8 mouse cellular contexts compared by ENCODE assay signal in the genomic region with DNA sequence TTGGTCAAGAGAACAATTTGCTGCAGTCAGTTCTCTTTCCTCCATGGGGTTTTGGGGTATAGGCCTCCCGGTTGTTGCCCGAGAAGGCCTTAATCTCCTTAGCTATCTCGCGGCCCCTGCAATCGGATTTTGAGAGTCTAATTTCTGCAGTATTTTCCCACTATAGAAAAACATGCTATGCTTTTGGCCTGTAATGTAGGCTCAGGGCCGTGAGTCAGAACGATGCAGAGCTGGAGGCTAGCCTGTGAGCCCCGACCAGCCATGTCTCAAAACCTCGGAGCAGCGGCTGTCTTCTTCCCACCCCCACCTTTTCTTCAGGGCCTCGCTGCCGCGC. TPM values are rescaled to one million over a fixed set of nuclear protein-coding genes. Genes with fewer than 3 reads are reported as not detected.
DNase-seq lines count a peak whose midpoint lies in the region; ATAC-seq and TF ChIP-seq lines count a peak whose summit lies in the region.

No protein-coding gene starts in this region.

- H3K27me3 ChIP-seq in thymus, adult 2 months (ENCODE audit: control insufficient read depth, insufficient read depth, low read length), result no peaks in the 10 kb centered on the region
- H3K27me3 ChIP-seq in liver, embryonic 12.5 days (replicated peaks), result no peaks in the 10 kb centered on the region

- TF ChIP-seq POLR2A in thymus, adult 2 months (IDR thresholded peaks at IDR 0.05; ENCODE audit: control insufficient read depth, extremely low read depth, insufficient read depth, low read length, poor library complexity), result no peak

- no peaks in the 10 kb centered on the region for H3K36me3 ChIP-seq in thymus, adult 2 months (ENCODE audit: control insufficient read depth, insufficient read depth, low read length)
- H3K36me3 ChIP-seq in liver, embryonic 12.5 days, result peaks cover 28% of the 10 kb centered on the region

- no peaks in the 10 kb centered on the region for H3K9me3 ChIP-seq in liver, embryonic 12.5 days (replicated peaks)

- H3K4me1 ChIP-seq in thymus, adult 2 months (replicated peaks; ENCODE audit: control insufficient read depth, insufficient read depth, low read length), result peaks cover 17% of the 10 kb centered on the region
- peaks cover 61% of the 10 kb centered on the region for H3K4me1 ChIP-seq in liver, embryonic 12.5 days

- H3K27ac ChIP-seq in thymus, adult 2 months (ENCODE audit: control insufficient read depth, insufficient read depth, low read length), result peak overlapping the region; percentile 1; the same call in 1 of the 2 replicates
- peak overlapping the region; percentile 97 for H3K27ac ChIP-seq in liver, embryonic 12.5 days

- H3K4me2 ChIP-seq in liver, embryonic 12.5 days, result peak overlapping the region; percentile 91

- H3K4me3 ChIP-seq in thymus, adult 2 months (ENCODE audit: control insufficient read depth, insufficient read depth, low read length), result peak overlapping the region; percentile 79
- peak overlapping the region; percentile 93 for H3K4me3 ChIP-seq in liver, embryonic 12.5 days

- DNase-seq in gastrocnemius, adult 18-20 months (ENCODE audit: low spot score), result peak; percentile 37
- DNase-seq in gastrocnemius, postnatal 36 days, result no peak
- DNase-seq in thymus, adult 2 months, result no peak
- no peak for DNase-seq in thymus, adult 18-20 months
- DNase-seq in urinary bladder, adult 18-20 months (ENCODE audit: low spot score in 2 of 2), result no peak
- DNase-seq in thymus, postnatal 36 days, result no peak

- intact Hi-C loops in gastrocnemius, postnatal 36 days (cut with DNase I), result loop anchor here (10.0 kb wide), 1 partner anchor 207 kb away; no protein-coding TSS in a partner anchor

- peak overlapping the region; percentile 97 for H3K9ac ChIP-seq in liver, embryonic 12.5 days

- no peak for TF ChIP-seq CTCF in thymus, adult 2 months (IDR thresholded peaks at IDR 0.05; ENCODE audit: borderline replicate concordance, control insufficient read depth, extremely low read depth, insufficient read depth, low read length, poor library complexity)

- 9% methylated on average over 13 of the region's 13 CpGs for WGBS in thymus, adult 2 months
- WGBS in liver, embryonic 12.5 days (ENCODE audit: insufficient replicate concordance), result 0% methylated on average over 13 of the region's 13 CpGs

- ATAC-seq in liver, embryonic 12.5 days, result no peak
- ATAC-seq in CD4-positive, CD25-positive, alpha-beta regulatory T cell, adult 4 months, result no peak

RNA-seq across cellular contexts. Expression of gene Nedd4, which starts 0.6 kb away (rescaled TPM):
- total RNA-seq in gastrocnemius, adult 18-20 months (2021), result 100 to 1,000 TPM; 266 to 284 TPM
- 100 to 1,000 TPM; 250 to 283 TPM for total RNA-seq in gastrocnemius, postnatal 36 days (2021)
- 71.7 and 80.4 TPM in 2 replicates for polyA plus RNA-seq in thymus, adult 2 months (2012; rRNA removed)
- 173 and 176 TPM in 2 replicates for polyA plus RNA-seq in liver, embryonic 12.5 days (2016; fragmentation: Nextera tagmentation; extraction: Ambion mirVana)
- 1 to 10 TPM; 4.5 to 4.7 TPM for polyA plus RNA-seq in CD4-positive, CD25-positive, alpha-beta regulatory T cell, adult 4 months (2017; shearing (Covaris generic))

Comparison
In these comparisons a context has a peak if more than half of its experiments do, and no peak if none do; other contexts are left out.
1. RNA of gene Nedd4, which starts 0.6 kb away (polyA plus RNA-seq): 173 to 176 TPM in liver, embryonic 12.5 days and 71.7 to 80.4 TPM in thymus, adult 2 months; 4.5 to 4.7 TPM in CD4-positive, CD25-positive, alpha-beta regulatory T cell, adult 4 months; every median in the first group is over 10 times any median in the second.